Mouse (Mus musculus) cortical plate, adult 2 months (tissue): ENCODE results near the gene Rnase4.

ENCODE experiments used
- CTCF ChIP-seq: fragments of 200-500 bp; IDR thresholded peaks from 2 replicates; pipeline ENCODE4 v1.5.1; 2011; ENCODE audit warnings: mild to moderate bottlenecking, control low read depth, low read length; ENCODE audit not compliant: insufficient read depth; ENCODE audit errors: extremely low read depth
- POLR2A ChIP-seq: fragments of 200-500 bp; IDR thresholded peaks from 2 replicates; pipeline ENCODE4 v1.6.1; 2011; ENCODE audit warnings: mild to moderate bottlenecking, low read length, control low read depth; ENCODE audit not compliant: insufficient read depth; ENCODE audit errors: extremely low read depth

GRCm38 (mm10) chr14:51128775-51129623 is 38.1 kb downstream of the Rnase4 start:
- no peak for TF ChIP-seq POLR2A
- no peak for TF ChIP-seq CTCF
